Mouse (Mus musculus): ENCODE measurements around the gene Wfdc2. TPM values are rescaled to one million over a fixed set of nuclear protein-coding genes. Genes with fewer than 3 reads are reported as not detected.

The Wfdc2 gene
- polyA plus RNA-seq, 1 experiment, result not detected

- no peaks in the 10 kb centered on the region for H3K4me1 ChIP-seq (ENCODE audit: control insufficient read depth, insufficient read depth, low read length)
- no peak for TF ChIP-seq POLR2A (IDR thresholded peaks at IDR 0.05; ENCODE audit: low read depth, low read length)
- TF ChIP-seq CTCF (IDR thresholded peaks at IDR 0.05; ENCODE audit: borderline replicate concordance, insufficient read depth, low read length), result no peak
- H3K27ac ChIP-seq (ENCODE audit: insufficient read depth, low read length), result no peak overlapping the region
- no peak overlapping the region for H3K4me3 ChIP-seq (ENCODE audit: insufficient read depth, low read length)
Measured at GRCm38 (mm10) chr2:164543745-164544144, 18.5 kb upstream of the Wfdc2 start.

- H3K27ac ChIP-seq (ENCODE audit: insufficient read depth, low read length), result no peak overlapping the region
- H3K4me3 ChIP-seq (ENCODE audit: insufficient read depth, low read length), result no peak overlapping the region
- no peak for TF ChIP-seq CTCF (IDR thresholded peaks at IDR 0.05; ENCODE audit: borderline replicate concordance, insufficient read depth, low read length)
- TF ChIP-seq POLR2A (IDR thresholded peaks at IDR 0.05; ENCODE audit: low read depth, low read length), result no peak
- peaks cover 6% of the 10 kb centered on the region; the same call in 1 of the 2 replicates for H3K4me1 ChIP-seq (ENCODE audit: control insufficient read depth, insufficient read depth, low read length)
Measured at GRCm38 (mm10) chr2:164544454-164545097, 17.6 kb upstream of the Wfdc2 start.

GRCm38 (mm10) chr2:164549338-164549737 is 12.9 kb upstream of the Wfdc2 start:
- H3K4me1 ChIP-seq (ENCODE audit: control insufficient read depth, insufficient read depth, low read length), result peaks cover 6% of the 10 kb centered on the region; the same call in 1 of the 2 replicates
- TF ChIP-seq POLR2A (IDR thresholded peaks at IDR 0.05; ENCODE audit: low read depth, low read length), result no peak
- no peak for TF ChIP-seq CTCF (IDR thresholded peaks at IDR 0.05; ENCODE audit: borderline replicate concordance, insufficient read depth, low read length)
- H3K27ac ChIP-seq (ENCODE audit: insufficient read depth, low read length), result no peak overlapping the region
- no peak overlapping the region for H3K4me3 ChIP-seq (ENCODE audit: insufficient read depth, low read length)

- Histone ChIP-seq H3K27ac (ENCODE audit: insufficient read depth, low read length) (no peak overlapping the region), H3K4me1 (ENCODE audit: control insufficient read depth, insufficient read depth, low read length) (peaks cover 6% of the 10 kb centered on the region; the same call in 1 of the 2 replicates), H3K4me3 (ENCODE audit: insufficient read depth, low read length) (no peak overlapping the region)
- TF ChIP-seq CTCF (IDR thresholded peaks at IDR 0.05; ENCODE audit: borderline replicate concordance, insufficient read depth, low read length) (no peak), POLR2A (IDR thresholded peaks at IDR 0.05; ENCODE audit: low read depth, low read length) (no peak)
Measured at GRCm38 (mm10) chr2:164549963-164550894, 12.0 kb upstream of the Wfdc2 start.

GRCm38 (mm10) chr2:164550895-164551269 is 11.3 kb upstream of the Wfdc2 start:
- H3K27ac ChIP-seq (ENCODE audit: insufficient read depth, low read length), result no peak overlapping the region

GRCm38 (mm10) chr2:164551502-164551901 is 10.7 kb upstream of the Wfdc2 start:
- no peak overlapping the region for H3K4me3 ChIP-seq (ENCODE audit: insufficient read depth, low read length)

More at GRCm38 (mm10) chr2:164550895-164551269, 11.3 kb upstream of the Wfdc2 start:
- TF ChIP-seq POLR2A (IDR thresholded peaks at IDR 0.05; ENCODE audit: low read depth, low read length) (no peak), CTCF (IDR thresholded peaks at IDR 0.05; ENCODE audit: borderline replicate concordance, insufficient read depth, low read length) (no peak)
- Histone ChIP-seq H3K4me3 (ENCODE audit: insufficient read depth, low read length) (no peak overlapping the region), H3K4me1 (ENCODE audit: control insufficient read depth, insufficient read depth, low read length) (peaks cover 6% of the 10 kb centered on the region; the same call in 1 of the 2 replicates)

GRCm38 (mm10) chr2:164558426-164558825 is 3.8 kb upstream of the Wfdc2 start:
- TF ChIP-seq CTCF (IDR thresholded peaks at IDR 0.05; ENCODE audit: borderline replicate concordance, insufficient read depth, low read length) (no peak), POLR2A (IDR thresholded peaks at IDR 0.05; ENCODE audit: low read depth, low read length) (no peak)
- Histone ChIP-seq H3K27ac (ENCODE audit: insufficient read depth, low read length) (no peak overlapping the region), H3K4me3 (ENCODE audit: insufficient read depth, low read length) (no peak overlapping the region), H3K4me1 (ENCODE audit: control insufficient read depth, insufficient read depth, low read length) (peaks cover 7% of the 10 kb centered on the region)

More at GRCm38 (mm10) chr2:164551502-164551901, 10.7 kb upstream of the Wfdc2 start:
- TF ChIP-seq POLR2A (IDR thresholded peaks at IDR 0.05; ENCODE audit: low read depth, low read length) (no peak), CTCF (IDR thresholded peaks at IDR 0.05; ENCODE audit: borderline replicate concordance, insufficient read depth, low read length) (no peak)
- no peak overlapping the region for H3K27ac ChIP-seq (ENCODE audit: insufficient read depth, low read length)
- peaks cover 6% of the 10 kb centered on the region; the same call in 1 of the 2 replicates for H3K4me1 ChIP-seq (ENCODE audit: control insufficient read depth, insufficient read depth, low read length)

GRCm38 (mm10) chr2:164558991-164559645 is 3.1 kb upstream of the Wfdc2 start:
- peaks cover 7% of the 10 kb centered on the region for H3K4me1 ChIP-seq (ENCODE audit: control insufficient read depth, insufficient read depth, low read length)
- H3K27ac ChIP-seq (ENCODE audit: insufficient read depth, low read length), result no peak overlapping the region
- H3K4me3 ChIP-seq (ENCODE audit: insufficient read depth, low read length), result no peak overlapping the region
- no peak for TF ChIP-seq POLR2A (IDR thresholded peaks at IDR 0.05; ENCODE audit: low read depth, low read length)
- no peak for TF ChIP-seq CTCF (IDR thresholded peaks at IDR 0.05; ENCODE audit: borderline replicate concordance, insufficient read depth, low read length)

GRCm38 (mm10) chr2:164560106-164560505 is 2.1 kb upstream of the Wfdc2 start:
- TF ChIP-seq CTCF (IDR thresholded peaks at IDR 0.05; ENCODE audit: borderline replicate concordance, insufficient read depth, low read length), result no peak
- no peak for TF ChIP-seq POLR2A (IDR thresholded peaks at IDR 0.05; ENCODE audit: low read depth, low read length)
- Histone ChIP-seq H3K27ac (ENCODE audit: insufficient read depth, low read length) (no peak overlapping the region), H3K4me3 (ENCODE audit: insufficient read depth, low read length) (no peak overlapping the region), H3K4me1 (ENCODE audit: control insufficient read depth, insufficient read depth, low read length) (peaks cover 7% of the 10 kb centered on the region)
